Mouse (Mus musculus) urinary bladder, postnatal 10 days (tissue): Measurements from ENCODE around the gene Krt84.

Experiments
- DNase-seq: peaks from one replicate; pipeline ENCODE4 v3.0.0; 2022; ENCODE audit warnings: low spot score

The Krt84 gene

GRCm38 (mm10) chr15:101495266-101495665 is 37.4 kb downstream of the Krt84 start:
- no peak for DNase-seq

GRCm38 (mm10) chr15:101494203-101494602 is 38.4 kb downstream of the Krt84 start:
- DNase-seq, result no peak

DNA sequence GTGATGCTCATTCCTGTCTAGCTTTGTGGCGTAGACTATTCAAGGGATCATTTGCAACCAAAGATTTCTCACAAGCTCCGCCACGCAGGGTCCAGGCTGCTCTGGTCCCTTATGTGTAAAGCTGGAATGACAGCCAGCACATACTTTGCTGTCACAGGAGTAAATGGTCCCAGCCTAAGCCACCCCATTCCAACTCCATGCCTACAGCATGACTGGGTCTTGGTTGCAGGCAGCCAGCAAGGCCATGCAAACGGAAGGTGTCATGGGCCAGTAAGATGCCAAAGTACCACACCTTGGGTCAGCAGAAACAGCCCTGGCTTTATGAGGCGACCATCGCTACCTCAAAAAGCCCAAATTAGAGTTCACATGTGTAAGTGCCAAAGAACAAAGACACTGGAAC is 38.9 kb downstream of the Krt84 start:
- DNase-seq, result no peak

GRCm38 (mm10) chr15:101492718-101493117 is 39.9 kb downstream of the Krt84 start:
- no peak for DNase-seq

GRCm38 (mm10) chr15:101491431-101491830 is 41.2 kb downstream of the Krt84 start, which contains the start of gene Krt83:
TSS of gene Krt83 (minus strand) at chr15:101491512.
- DNase-seq, result no peak

DNA sequence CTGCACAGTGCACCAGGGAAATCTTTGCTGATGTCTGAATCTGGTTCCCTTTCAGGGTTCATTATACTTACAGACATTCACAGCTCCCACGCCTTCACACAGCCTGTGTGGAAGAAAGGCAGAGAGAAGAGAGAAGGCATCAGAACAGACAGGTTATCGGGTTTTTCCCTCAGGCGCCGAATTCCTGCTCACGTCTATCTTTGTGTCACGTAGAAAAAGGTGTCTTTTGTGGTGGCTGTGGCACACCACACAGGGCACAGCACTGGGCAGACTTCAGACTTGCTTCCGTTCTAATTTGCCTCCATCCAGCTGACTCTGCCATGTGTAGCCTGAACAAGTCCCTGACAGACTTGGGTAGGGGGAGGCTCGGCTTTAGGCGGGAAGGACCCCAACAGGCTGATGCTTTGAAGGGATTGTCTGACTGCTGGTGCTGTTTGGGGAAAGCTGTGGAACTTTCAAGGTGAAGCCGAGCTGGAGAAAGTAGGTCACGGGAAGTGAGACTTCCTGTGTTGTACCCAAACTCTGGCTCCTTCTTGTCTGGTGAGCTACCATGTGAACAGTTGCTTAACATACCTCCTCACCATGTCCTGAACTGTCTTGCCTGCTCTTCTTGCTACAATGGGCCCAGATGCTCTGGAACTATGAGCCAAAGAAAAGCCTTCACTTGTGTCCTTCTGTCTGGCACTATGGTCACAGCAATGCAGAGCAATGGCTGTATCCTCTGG is 46.5 kb downstream of the Krt84 start:
- DNase-seq, result no peak

GRCm38 (mm10) chr15:101484939-101485338 is 47.7 kb downstream of the Krt84 start:
- no peak for DNase-seq

GRCm38 (mm10) chr15:101483646-101484045 is 49.0 kb downstream of the Krt84 start:
- DNase-seq, result no peak

GRCm38 (mm10) chr15:101482056-101482455 is 50.6 kb downstream of the Krt84 start:
- DNase-seq, result no peak

- no peak for DNase-seq
These were observed 53.0 kb downstream of the Krt84 start for GRCm38 (mm10) chr15:101479666-101480060.

GRCm38 (mm10) chr15:101479007-101479665 is 53.5 kb downstream of the Krt84 start:
- DNase-seq, result no peak
